Mouse (Mus musculus) testis, postnatal 10 days (tissue): Measurements from ENCODE around the gene Mrps2.

Source experiments
- DNase-seq: peaks from one replicate; pipeline ENCODE4 v3.0.0; 2021; ENCODE audit warnings: low spot score

Mrps2 gene

DNA sequence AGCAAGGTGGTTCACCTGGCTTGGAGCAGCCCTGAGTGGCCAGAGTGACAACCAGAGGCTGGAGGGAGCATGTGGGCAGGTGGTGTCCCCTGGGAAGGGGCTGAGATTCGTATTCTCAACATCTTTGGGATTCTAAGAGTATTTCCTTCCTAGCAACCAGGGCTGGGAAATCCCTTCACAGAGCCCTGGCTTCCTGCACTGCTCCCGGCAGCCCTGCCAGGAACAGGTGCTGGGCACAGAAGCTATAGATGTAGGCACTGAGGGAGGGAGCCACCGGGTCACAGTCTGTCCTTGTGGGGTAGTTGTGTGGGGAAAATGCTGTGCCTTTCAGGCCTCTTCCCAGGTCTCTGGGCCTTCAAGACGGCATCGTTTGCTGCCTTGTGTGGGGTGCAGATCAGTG is 52.7 kb downstream of the Mrps2 start:
- no peak for DNase-seq
